Mouse (Mus musculus): ENCODE results near the gene Il17rd.

Gene Il17rd

GRCm38 (mm10) chr14:27096779-27097178 lies 58.0 kb downstream of the Il17rd start:
- peak; percentile 58 for DNase-seq

- DNase-seq, result no peak
These were observed 63.0 kb downstream of the Il17rd start for GRCm38 (mm10) chr14:27101735-27102134.

- peak; percentile 66 for DNase-seq
These were observed 64.0 kb downstream of the Il17rd start for GRCm38 (mm10) chr14:27102720-27103119.

- DNase-seq, result peak; percentile 81
These were observed 67.2 kb downstream of the Il17rd start for GRCm38 (mm10) chr14:27105731-27106457.

- DNase-seq, result no peak
These were observed 70.2 kb downstream of the Il17rd start for GRCm38 (mm10) chr14:27108748-27109504.

DNA sequence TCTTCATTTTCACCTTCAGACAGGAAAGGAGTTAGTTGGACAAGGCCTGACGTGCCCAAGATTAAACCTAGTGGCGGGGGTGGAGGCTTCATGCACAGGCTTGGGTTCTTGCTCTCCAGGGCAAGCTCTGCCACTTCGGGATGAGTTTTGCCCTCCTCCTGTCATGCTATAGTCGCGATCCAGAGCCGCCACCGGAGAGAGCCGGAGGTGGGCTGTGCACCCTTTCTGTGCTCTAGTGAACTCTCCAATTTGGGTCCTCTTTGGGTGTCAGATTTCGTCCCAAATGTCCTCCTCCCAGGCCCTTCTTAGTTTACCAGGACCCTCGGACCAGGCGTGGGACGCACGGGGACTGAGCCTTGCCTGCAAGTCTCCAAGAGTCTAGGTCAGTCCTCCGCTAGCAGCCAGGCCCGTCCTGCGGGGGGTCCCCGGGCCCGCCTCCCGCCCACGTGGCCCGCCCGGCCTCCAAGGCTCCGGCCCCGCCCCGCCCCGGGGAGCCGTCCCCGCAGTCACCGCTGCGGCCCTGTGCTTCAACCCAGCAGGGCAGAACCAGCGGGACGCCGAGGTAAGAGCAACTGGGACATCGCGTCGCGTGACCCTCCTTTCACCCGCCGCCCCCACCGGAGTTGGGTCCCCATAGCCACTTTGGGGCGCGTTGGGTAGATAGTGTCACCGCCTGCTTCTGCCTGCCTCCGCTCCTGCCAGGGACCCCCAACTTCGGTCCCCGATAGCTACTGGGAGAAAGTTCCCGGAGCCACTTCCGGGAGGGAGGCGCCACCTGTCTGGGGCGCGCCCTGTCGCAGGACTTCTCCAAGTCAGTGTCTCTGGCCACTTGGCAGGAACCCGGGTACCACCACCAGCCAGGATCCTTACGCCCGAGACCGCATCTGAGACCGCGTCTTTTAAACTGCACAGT lies 75.9 kb downstream of the Il17rd start, which contains the start of gene Arhgef3:
TSS of gene Arhgef3 (plus strand) at position 538 of the 913 bp plus-strand sequence.
- no peak for DNase-seq

GRCm38 (mm10) chr14:27115275-27115660 lies 76.5 kb downstream of the Il17rd start:
- no peak for DNase-seq

GRCm38 (mm10) chr14:27115991-27116390 lies 77.2 kb downstream of the Il17rd start:
- DNase-seq, result no peak

- DNase-seq, result no peak
These were observed 77.9 kb downstream of the Il17rd start for GRCm38 (mm10) chr14:27116577-27117165.

GRCm38 (mm10) chr14:27118546-27118945 lies 79.8 kb downstream of the Il17rd start:
- no peak for DNase-seq

- no peak for DNase-seq
These were observed 83.9 kb downstream of the Il17rd start for GRCm38 (mm10) chr14:27122646-27123045.

- DNase-seq, result no peak
These were observed 84.8 kb downstream of the Il17rd start for GRCm38 (mm10) chr14:27123543-27123942.

DNA sequence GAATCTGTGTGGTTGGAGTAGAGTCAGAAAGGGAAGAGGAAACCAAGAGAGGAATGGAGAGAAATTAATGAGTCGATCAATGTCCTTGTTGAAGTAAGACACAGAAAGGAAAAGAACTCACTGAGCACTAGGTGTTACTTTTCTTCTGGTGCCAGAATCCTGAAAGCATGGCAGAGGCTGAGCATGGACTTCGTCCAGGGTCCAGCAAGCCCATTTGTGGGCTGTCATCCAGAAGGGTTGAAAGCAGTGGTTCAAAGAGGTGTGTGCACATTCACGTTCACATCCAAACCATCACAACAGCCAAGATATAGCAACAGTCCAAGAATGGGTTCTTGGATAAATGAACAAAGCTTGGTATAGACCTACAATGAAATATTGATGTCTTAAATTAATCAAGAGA lies 91.3 kb downstream of the Il17rd start:
- no peak for DNase-seq

DNA sequence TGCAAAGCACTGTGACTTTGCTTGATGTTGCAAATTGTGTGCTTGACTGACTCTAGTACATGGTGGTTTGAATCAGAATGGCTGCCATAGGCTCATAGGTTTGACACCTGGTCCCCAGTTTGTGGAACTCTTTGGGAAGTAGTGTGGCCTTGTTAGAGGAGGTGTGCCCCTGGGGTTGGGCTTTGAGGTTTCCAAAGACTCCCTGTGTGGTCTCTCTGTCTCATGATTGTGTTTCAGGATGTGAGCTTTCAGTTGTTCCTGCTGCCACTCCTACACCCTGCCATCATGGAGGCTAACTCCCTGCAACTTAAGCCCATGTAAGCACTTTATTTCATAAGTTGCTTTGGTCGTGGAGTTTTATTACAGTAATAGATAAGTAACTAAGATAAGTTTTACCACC lies 91.9 kb downstream of the Il17rd start:
- no peak for DNase-seq

DNA sequence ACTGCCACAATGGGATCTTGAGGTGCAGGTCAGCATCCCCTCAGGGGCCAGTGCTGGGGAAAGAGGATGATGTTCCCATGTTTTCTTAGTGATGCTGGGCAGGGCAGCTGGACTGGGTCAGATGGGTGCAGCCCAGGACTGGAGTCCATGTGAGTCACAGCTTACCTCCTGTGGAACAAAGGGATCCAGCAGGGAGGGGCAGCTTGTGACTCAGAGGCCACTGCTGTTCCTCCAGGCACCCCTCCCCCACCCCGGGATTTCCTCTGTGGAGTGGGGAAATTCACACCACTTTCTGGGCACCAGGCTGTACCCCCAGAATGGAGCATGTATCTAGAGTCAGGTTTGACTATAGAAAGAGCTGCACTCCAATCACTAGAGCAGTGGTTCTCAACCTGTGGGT lies 92.8 kb downstream of the Il17rd start:
- DNase-seq, result no peak

DNA sequence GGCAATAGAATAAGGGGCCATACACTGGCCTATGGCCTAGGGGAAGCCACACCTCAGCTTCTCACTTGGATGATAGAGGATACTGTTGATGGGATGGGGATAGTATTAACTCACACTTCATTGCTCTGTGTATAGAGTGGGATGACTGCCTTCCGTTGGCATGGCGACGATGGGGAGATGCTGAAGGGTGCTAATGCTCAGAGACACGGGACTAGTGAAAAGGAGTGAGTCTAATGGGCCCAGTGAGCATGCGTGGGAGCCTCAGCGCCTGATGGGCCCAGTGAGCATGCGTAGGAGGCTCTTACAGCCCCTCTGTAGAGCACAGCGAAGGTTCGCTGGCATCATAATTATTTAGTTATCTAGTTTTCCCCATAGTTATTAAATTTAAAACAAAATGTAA lies 100.2 kb downstream of the Il17rd start:
- peak; percentile 83 for DNase-seq

DNA sequence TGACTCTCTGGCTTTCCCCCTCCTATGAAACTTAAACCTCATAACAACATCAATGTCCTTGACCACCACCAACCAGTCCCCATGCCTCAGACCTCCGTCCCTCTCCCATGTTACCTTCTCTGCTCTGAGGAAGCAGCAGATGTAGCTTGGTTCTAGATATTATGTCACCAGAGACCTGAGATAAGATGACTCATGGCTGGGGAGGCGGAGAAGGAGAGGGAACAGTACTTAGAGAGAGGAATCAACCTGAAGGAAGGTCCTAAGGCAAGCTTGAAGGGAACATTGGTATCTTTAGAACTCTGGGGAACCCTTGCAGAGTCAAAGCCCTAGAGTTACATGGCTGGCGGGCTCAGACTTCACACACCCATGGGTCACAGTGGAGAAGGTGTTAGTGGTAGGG lies 101.2 kb downstream of the Il17rd start:
- DNase-seq, result no peak

GRCm38 (mm10) chr14:27141486-27141885 lies 102.7 kb downstream of the Il17rd start:
- no peak for DNase-seq

DNA sequence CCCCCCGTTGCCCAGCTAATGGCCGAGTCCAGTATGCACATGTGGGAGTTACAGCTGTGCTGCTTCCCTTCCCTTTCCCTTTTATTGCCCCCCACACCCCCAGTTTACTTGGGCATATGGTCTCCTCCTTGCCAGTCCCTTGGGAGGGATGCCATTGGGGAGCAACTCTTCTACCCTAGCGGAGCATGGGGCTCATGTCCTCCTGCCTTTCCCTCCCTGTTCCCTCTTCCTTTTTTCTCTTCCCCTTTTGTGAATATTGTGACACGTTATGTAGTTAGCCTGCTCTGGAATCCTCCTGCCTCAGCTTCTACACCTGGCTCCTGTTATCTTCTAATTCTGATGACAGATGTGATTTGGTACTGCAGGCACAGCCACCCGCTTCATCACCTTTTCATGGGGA lies 103.9 kb downstream of the Il17rd start:
- DNase-seq, result no peak

GRCm38 (mm10) chr14:27145171-27146045 lies 106.7 kb downstream of the Il17rd start:
- DNase-seq, result no peak

DNA sequence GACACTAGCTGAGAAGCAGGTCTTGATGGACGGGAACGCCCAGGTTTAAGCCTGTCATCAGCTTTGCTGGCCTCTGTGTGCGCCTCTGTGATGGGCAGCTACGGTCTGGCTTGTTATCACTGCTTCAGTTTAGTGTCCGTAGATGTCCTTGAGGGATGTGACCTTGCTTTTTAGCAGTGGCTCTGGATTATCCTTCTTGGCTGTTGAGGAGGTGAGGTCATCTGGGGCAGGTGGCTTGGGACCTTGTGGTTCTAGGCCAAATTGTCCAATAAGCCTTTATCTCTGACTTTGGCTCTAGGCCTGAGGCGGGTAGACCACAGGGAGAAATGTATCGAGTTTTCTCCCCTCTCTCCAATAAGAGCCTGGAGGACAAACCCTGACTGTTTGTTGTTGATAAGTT lies 109.0 kb downstream of the Il17rd start:
- DNase-seq, result no peak

DNA sequence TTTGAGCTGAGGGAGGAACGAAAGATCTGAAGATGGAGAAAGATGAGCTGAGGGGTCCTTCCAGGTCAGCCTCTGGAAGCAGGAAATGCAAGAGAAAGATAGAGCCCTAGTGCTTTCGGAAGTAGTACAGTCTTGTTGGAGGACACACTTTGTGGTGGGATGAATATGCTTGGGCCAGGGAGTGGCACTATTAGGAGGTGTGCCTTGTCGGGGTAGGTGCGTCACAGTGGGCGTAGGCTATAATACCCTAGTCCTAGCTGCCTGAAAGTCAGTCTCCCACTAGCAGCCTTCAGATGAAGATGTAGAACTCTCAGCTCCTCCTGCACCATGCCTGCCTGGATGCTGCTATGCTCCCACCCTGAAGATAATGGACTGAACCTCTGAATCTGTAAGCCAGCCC lies 110.7 kb downstream of the Il17rd start:
- DNase-seq, result no peak
